ENCODE assay signal across 6 mouse cellular contexts in the genomic region with DNA sequence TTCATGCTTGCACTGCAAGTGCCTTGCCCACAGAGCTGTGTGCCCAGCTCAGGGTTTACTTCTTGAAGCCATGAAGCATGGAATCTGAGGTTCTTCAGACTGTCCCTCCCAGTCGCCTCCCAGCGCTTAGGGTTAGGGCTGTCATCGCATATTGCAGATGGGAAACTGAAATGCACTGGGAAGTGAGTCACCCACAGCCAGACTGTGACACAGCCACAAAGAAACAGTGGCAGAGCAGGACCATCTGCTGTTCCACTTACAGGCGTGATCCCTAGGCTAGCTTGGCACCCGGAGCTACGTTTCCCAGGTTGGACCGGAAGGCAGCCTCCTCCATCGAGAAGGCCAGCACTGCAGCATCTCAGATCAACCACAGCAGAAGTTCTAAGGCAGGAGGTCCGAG.
"Had no signal": no experiment of that assay in that cellular context is flagged by ENCODE, and none has a peak within 500 bp of the region (broad histone marks: within the 10 kb centered on the region; RNA-seq: fewer than 3 reads in every experiment).

No protein-coding gene starts in this region.

- DNase-seq: kidney, adult 2 months; kidney, postnatal 14 days; lung, embryonic 14.5 days; lung, postnatal 14 days; thymus, adult 2 months; thymus, postnatal 36 days had no signal
